Mouse (Mus musculus) kidney, adult 9 months (tissue): ENCODE data around the gene Havcr2.
"Not testable (repeated sequence)": the region's sequence is repeated elsewhere in the genome, so short reads cannot be mapped to it uniquely, and the experiment has no call there.

Source experiments
- DNase-seq: peaks from one replicate; pipeline ENCODE4 v3.0.0; 2022

The Havcr2 gene

DNA sequence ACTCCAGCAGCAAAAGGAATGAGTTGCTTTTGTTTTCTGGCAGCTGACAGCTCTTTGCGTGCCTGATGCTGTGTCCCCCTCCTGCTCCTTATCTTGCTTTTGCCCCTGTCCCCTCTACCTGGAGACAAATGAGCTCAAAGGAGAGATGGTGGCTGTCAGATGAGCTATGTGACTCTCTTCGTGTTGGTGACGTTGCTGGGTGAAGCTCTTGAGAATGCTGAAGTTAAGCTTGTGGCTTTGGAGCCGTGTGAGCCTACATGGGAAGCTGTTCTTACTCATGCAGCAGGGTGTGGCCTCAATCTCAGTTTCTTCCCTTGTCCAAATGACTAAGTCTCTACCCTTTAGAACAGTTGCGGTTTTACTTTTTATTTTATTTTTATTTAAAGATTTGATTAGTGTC, 7.2 kb downstream of the Havcr2 start:
- DNase-seq = no peak

- no peak for DNase-seq
These were observed 12.1 kb downstream of the Havcr2 start for GRCm38 (mm10) chr11:46466878-46467277.

DNA sequence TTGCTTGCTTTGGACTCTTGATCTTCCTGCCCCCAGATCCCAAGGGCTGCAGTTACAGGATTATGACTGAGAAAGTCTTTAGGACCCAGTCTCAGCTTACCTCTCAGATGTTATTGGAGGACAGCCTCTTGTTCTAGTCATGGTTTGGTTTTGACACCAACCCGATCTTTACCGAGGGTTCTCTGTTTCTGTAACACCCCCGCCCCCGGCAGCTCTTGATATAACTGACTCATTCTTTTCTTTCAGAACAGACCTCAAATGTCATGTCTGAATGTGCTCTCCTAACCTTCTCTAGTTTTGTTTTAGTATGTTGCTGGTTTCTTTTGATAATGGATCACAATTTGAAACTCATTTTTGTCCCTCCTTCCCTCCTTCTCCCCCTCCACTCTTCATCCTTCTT, 19.5 kb downstream of the Havcr2 start:
- no peak for DNase-seq

- DNase-seq = no peak
These were observed 24.6 kb downstream of the Havcr2 start for GRCm38 (mm10) chr11:46479311-46479710.

DNA sequence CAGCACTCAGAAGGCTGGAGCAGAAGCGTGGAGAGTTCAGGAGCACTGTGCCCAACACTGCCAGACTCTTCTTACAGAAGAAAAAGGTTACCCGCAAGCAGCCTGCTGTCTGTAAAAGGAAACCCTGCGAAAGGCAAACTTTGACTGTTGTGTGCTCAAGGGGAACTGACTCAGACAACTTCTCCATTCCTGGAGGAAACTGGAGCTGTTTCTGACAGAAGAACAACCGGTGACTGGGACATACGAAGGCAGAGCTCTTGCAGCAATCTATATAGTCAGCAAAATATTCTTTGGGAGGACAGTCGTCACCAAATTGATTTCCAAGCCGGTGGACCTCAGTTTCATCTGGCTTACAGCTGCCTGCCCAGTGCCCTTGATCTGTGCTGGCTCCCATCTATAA, 25.8 kb downstream of the Havcr2 start:
- peak; percentile 7 for DNase-seq

GRCm38 (mm10) chr11:46488231-46488630, 33.5 kb downstream of the Havcr2 start:
- no peak for DNase-seq

DNA sequence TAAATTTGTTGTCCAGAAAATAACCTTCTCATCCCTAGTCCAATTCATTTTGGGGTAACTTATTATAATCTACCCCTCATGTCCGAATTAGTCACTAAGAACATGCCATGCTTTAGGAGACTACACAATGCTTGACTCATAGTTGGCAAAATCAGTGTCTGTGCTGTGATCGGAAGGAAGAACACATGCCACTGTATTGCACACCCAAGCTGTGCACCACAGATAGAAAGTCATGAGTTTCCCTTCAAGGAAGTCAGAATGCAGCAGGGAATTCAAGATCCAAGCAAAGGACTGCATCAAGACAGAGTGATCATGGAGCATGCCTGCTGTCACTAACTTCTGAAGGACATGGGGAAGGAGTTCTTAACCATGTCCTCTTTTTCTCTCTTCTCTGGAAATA, 33.9 kb downstream of the Havcr2 start:
- DNase-seq = no peak

DNA sequence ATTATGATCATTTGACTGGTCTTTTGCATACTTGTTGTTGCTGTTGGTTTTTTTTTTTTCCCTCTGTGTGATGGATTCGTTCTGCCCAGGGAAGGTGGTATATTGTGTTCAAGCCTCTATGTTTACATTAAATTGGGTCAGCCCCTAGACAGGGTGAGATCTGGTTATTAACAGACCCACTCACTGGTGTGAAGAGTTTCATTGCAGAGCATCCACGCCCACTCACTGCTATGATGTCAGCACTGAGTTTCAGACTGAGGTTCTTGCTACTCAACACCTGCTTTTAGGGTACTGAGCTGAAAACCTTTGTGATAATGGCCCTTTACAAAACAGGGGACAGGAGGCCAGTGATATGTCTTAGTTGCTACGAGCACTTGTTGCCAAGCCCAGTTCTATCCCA, 52.4 kb downstream of the Havcr2 start:
- no peak for DNase-seq

GRCm38 (mm10) chr11:46509900-46510299, 55.2 kb downstream of the Havcr2 start:
- no peak for DNase-seq

DNA sequence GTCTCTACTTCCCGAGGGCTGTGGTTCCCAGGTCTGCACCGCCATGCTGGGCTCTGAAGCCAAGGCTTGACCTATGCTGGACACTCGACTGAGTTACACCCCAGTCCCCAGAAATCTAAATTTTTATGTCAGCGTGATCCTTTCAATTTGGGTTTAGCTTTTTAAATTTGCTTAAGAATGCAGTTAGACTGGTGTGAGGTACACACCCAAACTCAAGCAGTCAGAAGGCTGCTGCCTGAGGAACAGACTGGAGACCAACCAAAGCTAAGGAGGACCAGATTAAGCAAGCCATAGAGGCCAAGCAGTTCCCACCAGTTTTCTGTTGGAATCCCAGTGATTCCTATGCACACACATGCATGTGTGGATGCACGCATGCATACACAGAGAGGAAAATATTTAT, 66.6 kb downstream of the Havcr2 start:
- DNase-seq = not testable (repeated sequence)

GRCm38 (mm10) chr11:46522719-46523118, 68.0 kb downstream of the Havcr2 start:
- peak; percentile 36 for DNase-seq

DNA sequence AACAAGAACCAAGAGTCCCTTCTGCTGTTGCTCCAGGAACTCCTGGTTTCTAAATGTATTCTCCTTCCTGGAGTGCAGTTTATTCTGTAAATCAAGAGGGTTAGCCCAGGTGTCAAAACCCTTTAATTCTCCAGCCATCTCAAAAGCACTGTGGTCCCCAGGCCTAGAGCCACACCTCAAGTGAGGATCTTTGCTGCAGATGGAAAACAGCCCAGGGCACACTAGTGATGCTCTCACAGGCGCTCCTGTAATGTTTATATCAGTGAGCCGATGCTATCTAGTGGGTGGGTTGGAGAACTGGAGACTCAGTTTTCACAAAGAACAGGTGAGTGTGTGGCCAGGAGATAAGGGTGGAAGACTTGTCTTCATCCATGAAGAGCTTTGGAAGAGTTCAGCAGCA, 69.2 kb downstream of the Havcr2 start, which contains the start of gene Gm12169:
Gm12169 (plus strand) TSS at position 301 of the 400 bp plus-strand sequence.
- no peak for DNase-seq

DNA sequence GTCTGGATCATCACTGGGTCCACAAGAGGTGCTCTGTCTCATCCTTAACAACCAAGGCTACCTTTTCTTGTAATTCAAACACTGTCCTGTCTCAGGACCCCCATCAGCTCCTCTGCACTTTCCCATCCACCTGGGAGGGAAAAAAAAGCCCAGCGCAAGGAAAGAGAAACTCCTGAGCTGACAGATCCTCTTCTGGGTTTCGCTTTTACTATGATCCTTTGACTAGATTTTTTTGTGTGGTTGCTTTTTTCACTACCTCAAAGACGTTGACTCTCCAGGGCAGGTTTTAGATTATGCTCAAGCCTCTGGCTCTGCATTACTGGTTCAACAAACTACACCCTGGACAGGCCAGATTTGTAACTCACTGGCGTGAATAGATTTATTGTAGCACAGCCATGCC, 75.4 kb downstream of the Havcr2 start:
- DNase-seq = no peak
